Mouse (Mus musculus): ENCODE measurements around the gene Meis2.

- TF ChIP-seq POLR2A (IDR thresholded peaks at IDR 0.05; ENCODE audit: control insufficient read depth in 1 of 2, insufficient read depth in 1 of 2, low read depth in 1 of 2, low read length in 2 of 2, poor library complexity in 1 of 2) (no peak), NRF1 (IDR thresholded peaks at IDR 0.05; ENCODE audit: insufficient read depth, low read depth, low read length, poor library complexity, severe bottlenecking) (no peak), USF1 (IDR thresholded peaks at IDR 0.05; ENCODE audit: low read depth, low read length) (no peak), CTCF (IDR thresholded peaks at IDR 0.05 in 2 of 3, conservative IDR thresholded peaks at IDR 0.05 in 1 of 3; ENCODE audit: control insufficient read depth in 1 of 3, insufficient read depth in 1 of 3, low read depth in 2 of 3, low read length in 3 of 3, poor library complexity in 1 of 3, severe bottlenecking in 1 of 3) (peak; percentile 68 to 75 (median 73)), MAZ (IDR thresholded peaks at IDR 0.05; ENCODE audit: low read depth, low read length) (no peak), POLR2AphosphoS2 (IDR thresholded peaks at IDR 0.05; ENCODE audit: low read length) (no peak), MAFK (IDR thresholded peaks at IDR 0.05; ENCODE audit: borderline replicate concordance, low read depth, low read length) (no peak), GABPA (IDR thresholded peaks at IDR 0.05; ENCODE audit: low read depth, low read length) (no peak), ZNF384 (IDR thresholded peaks at IDR 0.05; ENCODE audit: low read depth, low read length) (no peak), EP300 (IDR thresholded peaks at IDR 0.05; ENCODE audit: low read depth in 1 of 2, low read length in 2 of 2) (no peak), ETS1 (IDR thresholded peaks at IDR 0.05; ENCODE audit: low read depth, low read length) (no peak), MYC (IDR thresholded peaks at IDR 0.05; ENCODE audit: low read depth, low read length) (no peak), GATA1 (IDR thresholded peaks at IDR 0.05; ENCODE audit: low read depth, low read length) (no peak), MXI1 (IDR thresholded peaks at IDR 0.05; ENCODE audit: low read depth, low read length) (no peak)
Observed at GRCm38 (mm10) chr2:116101221-116101620, 35.6 kb upstream of the Meis2 start.

Data from MEL (cell line).